ENCODE assay signal across 19 mouse cellular contexts in genomic region chr13:83460620-83461019, GRCm38 (mm10).
"Had no signal": no experiment of that assay in that cellular context is flagged by ENCODE, and none has a peak within 500 bp of the region (broad histone marks: within the 10 kb centered on the region; RNA-seq: fewer than 3 reads in every experiment).

No protein-coding gene starts in this region.

- H3K9me3 ChIP-seq: limb, embryonic 12.5 days; liver, embryonic 15.5 days; midbrain, embryonic 12.5 days; midbrain, embryonic 15.5 days; neural tube, embryonic 12.5 days; neural tube, embryonic 15.5 days; stomach, embryonic 15.5 days had no signal

- H3K9ac ChIP-seq: limb, embryonic 12.5 days; liver, embryonic 15.5 days; lung, embryonic 14.5 days; midbrain, embryonic 12.5 days; midbrain, embryonic 15.5 days; neural tube, embryonic 12.5 days; neural tube, embryonic 15.5 days; stomach, embryonic 15.5 days had no signal

- H3K4me3 ChIP-seq: left cerebral cortex, adult 2 months; limb, embryonic 12.5 days; liver, embryonic 15.5 days; midbrain, embryonic 12.5 days; midbrain, embryonic 15.5 days; neural tube, embryonic 12.5 days; neural tube, embryonic 15.5 days; stomach, embryonic 15.5 days had no signal

- H3K4me1 ChIP-seq: liver, embryonic 15.5 days; midbrain, embryonic 12.5 days; midbrain, embryonic 15.5 days; neural tube, embryonic 12.5 days; neural tube, embryonic 15.5 days; stomach, embryonic 15.5 days had no signal

- H3K4me2 ChIP-seq: limb, embryonic 12.5 days; liver, embryonic 15.5 days; lung, embryonic 14.5 days; midbrain, embryonic 12.5 days; midbrain, embryonic 15.5 days; neural tube, embryonic 12.5 days; neural tube, embryonic 15.5 days; stomach, embryonic 15.5 days had no signal

- H3K27me3 ChIP-seq: limb, embryonic 12.5 days; liver, embryonic 15.5 days; midbrain, embryonic 12.5 days; midbrain, embryonic 15.5 days; neural tube, embryonic 12.5 days; neural tube, embryonic 15.5 days; stomach, embryonic 15.5 days had no signal

- DNase-seq: kidney, adult 2 months; kidney, postnatal 36 days; layer of hippocampus, postnatal 36 days; lung, embryonic 14.5 days; retina, postnatal 1 day; right cerebral cortex, postnatal 25 days; spleen, adult 18-20 months; thymus, postnatal 25 days had no signal

- H3K36me3 ChIP-seq: limb, embryonic 12.5 days; liver, embryonic 15.5 days; midbrain, embryonic 12.5 days; midbrain, embryonic 15.5 days; neural tube, embryonic 12.5 days; neural tube, embryonic 15.5 days; stomach, embryonic 15.5 days had no signal

- ATAC-seq: intestine, postnatal 0 days; lung, postnatal 0 days; midbrain, embryonic 15.5 days had no signal

- H3K27ac ChIP-seq: kidney, postnatal 0 days; left cerebral cortex, adult 2 months; liver, embryonic 15.5 days; midbrain, embryonic 12.5 days; midbrain, embryonic 15.5 days; neural tube, embryonic 12.5 days; neural tube, embryonic 15.5 days; stomach, embryonic 15.5 days had no signal
